Mouse (Mus musculus) forebrain, postnatal 0 days (tissue): ENCODE measurements around the gene Tpsb2. TPM values are rescaled to one million over a fixed set of nuclear protein-coding genes. Genes with fewer than 3 reads are reported as not detected.

Experiments
- ATAC-seq: fragments of 200-750 bp; cut with Nextera tagmentation; 2 replicates; pipeline ENCODE4 v1.8.0; 2017; ENCODE audit warnings: mild to moderate bottlenecking, moderate library complexity
- DNase-seq: peaks from one replicate; pipeline ENCODE4 v3.0.0-alpha.2; 2015
- H3K27ac ChIP-seq: fragments of 300-500 bp; sonication (generic); 2 replicates; pipeline ENCODE4 v1.5.1; 2014; ENCODE audit warnings: low read depth, mild to moderate bottlenecking, antibody characterized with exemption, low read length, moderate library complexity, mixed read lengths
- H3K27me3 ChIP-seq: fragments of 300-500 bp; sonication (generic); 2 replicates; pipeline ENCODE4 v1.6.1; 2014; ENCODE audit warnings: mild to moderate bottlenecking, low read length, mixed read lengths; ENCODE audit not compliant: insufficient read depth
- H3K36me3 ChIP-seq: fragments of 300-500 bp; sonication (generic); 2 replicates; pipeline ENCODE4 v1.6.1; 2014; ENCODE audit warnings: mild to moderate bottlenecking, moderate library complexity; ENCODE audit not compliant: insufficient read depth
- H3K4me1 ChIP-seq: fragments of 300-500 bp; sonication (generic); 2 replicates; pipeline ENCODE4 v1.6.1; 2014; ENCODE audit warnings: antibody characterized with exemption; ENCODE audit not compliant: insufficient read depth
- H3K4me2 ChIP-seq: fragments of 300-500 bp; sonication (generic); 2 replicates; pipeline ENCODE4 v1.6.1; 2014; ENCODE audit warnings: low read depth, mild to moderate bottlenecking, moderate library complexity
- H3K4me3 ChIP-seq: fragments of 300-500 bp; sonication (generic); 2 replicates; pipeline ENCODE4 v1.5.1; 2014; ENCODE audit warnings: low read depth, low read length, mixed read lengths
- H3K9ac ChIP-seq: fragments of 300-500 bp; sonication (generic); 2 replicates; pipeline ENCODE4 v1.6.1; 2014; ENCODE audit warnings: mild to moderate bottlenecking
- H3K9me3 ChIP-seq: fragments of 300-500 bp; sonication (generic); 2 replicates; pipeline ENCODE4 v1.6.1; 2016; ENCODE audit warnings: low read length
- CTCF ChIP-seq: sonication (generic); IDR thresholded peaks from 2 replicates; pipeline ENCODE4 v1.5.1; 2016; ENCODE audit warnings: antibody characterized with exemption, control low read depth, low read depth
- WGBS: fragments of 180-500 bp; shearing (Covaris S2); extraction: QIAGEN DNeasy Blood & Tissue Kit; methylation state at CpG from one replicate; pipeline ENCODE4 v1.1.7; 2014; 5-methylcytosine and 5-hydroxymethylcytosine counted together
- polyA plus RNA-seq: library from polyadenylated mRNA; unstranded; fragments of >200 nt; fragmentation: Nextera tagmentation; extraction: Ambion mirVana; gene quantifications from 2 replicates; pipeline ENCODE4 v1.2.1, GENCODE M21; 2015
- total RNA-seq: library from RNA; depleted of rRNA; stranded (reverse); fragments of >200 nt; gene quantifications from 2 replicates; pipeline ENCODE4 v1.2.3, GENCODE M21; 2014

The Tpsb2 gene
- total and polyA plus RNA-seq, 2 experiments from 2014 or later, result 0.33 to 4.2 TPM

DNA sequence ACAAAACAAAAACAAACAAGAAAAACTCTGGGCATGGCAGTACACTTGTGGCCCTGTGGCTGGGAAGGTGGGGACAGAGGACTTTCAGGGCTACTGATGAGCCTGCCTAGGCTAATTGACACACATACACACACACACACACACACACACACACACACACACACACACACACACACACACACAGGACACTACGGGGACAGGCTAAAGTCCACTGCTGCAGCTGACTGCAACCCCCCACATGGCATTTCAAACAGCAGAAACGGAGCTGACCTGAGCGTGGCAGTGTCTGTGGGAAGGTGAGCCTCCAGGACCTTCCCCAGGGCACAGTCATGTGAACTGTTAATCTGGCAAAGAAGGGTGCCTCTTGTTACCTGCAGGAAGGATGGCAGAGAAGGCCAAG is 24.6 kb upstream of the Tpsb2 start:
- DNase-seq (no peak), ATAC-seq (no peak)
- Histone ChIP-seq H3K4me2 (no peak overlapping the region), H3K36me3 (no peaks in the 10 kb centered on the region), H3K4me1 (no peaks in the 10 kb centered on the region), H3K9ac (no peak overlapping the region), H3K9me3 (no peaks in the 10 kb centered on the region), H3K27ac (no peak overlapping the region), H3K27me3 (no peaks in the 10 kb centered on the region), H3K4me3 (no peak overlapping the region)
- WGBS, result 67% methylated on average over 3 of the region's 3 CpGs
- no peak for TF ChIP-seq CTCF

DNA sequence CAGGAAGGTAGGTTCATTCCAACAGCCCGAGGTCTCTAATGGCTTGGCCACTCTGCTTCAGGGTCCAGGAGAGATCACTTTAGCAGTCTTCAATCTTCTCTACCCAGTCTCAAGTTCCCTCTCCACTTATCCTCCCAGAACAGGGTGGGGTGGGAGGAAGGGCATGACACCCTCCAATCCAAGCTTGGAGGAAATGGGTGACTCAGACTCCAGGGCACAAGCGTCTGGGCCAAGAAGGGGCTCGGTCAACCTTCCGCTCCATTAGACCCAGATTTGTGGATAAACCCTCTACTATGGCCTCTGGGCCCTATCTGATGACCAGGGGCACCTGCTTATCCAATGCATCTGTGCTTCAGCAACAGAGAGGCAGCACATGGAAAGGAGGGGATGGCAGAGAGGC is 20.6 kb upstream of the Tpsb2 start, which contains the start of gene Tpsab1:
Tpsab1 (minus strand) TSS at position 101 of the 400 bp plus-strand sequence.
- no peak within 1 kb of the TSS for H3K9ac ChIP-seq
- no peak for TF ChIP-seq CTCF
- no peak for DNase-seq
- no peak within 1 kb of the TSS for H3K4me3 ChIP-seq
- H3K4me2 ChIP-seq, result no peak within 1 kb of the TSS
- WGBS, result 84% methylated on average over 4 of the region's 4 CpGs
- no peaks in the 10 kb centered on the region for H3K36me3 ChIP-seq
- ATAC-seq, result no peak
- no peaks in the 10 kb centered on the region for H3K9me3 ChIP-seq
- no peaks in the 10 kb centered on the region for H3K4me1 ChIP-seq
- no peaks in the 10 kb centered on the region for H3K27me3 ChIP-seq
- H3K27ac ChIP-seq, result no peak within 1 kb of the TSS

DNA sequence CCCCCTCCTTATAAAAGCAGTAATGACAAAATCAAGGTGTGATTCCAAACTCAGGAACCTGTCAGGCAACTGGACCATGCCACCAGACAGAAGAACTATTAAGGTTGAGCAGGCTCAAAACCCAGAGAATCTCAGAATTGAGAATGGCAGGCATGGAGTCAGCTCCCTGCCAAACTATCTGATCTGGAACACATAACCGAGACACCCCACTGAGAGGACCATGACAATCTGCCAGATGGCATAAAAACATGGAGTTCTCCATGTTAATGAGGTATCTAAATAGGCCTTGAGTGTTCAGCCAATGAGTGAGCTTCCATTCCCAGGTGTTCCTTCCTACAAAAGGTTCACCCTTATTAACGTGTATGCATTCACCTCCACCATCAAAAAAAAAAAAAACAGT is 4.8 kb upstream of the Tpsb2 start:
- Histone ChIP-seq H3K4me2 (no peak overlapping the region), H3K9ac (no peak overlapping the region), H3K4me1 (no peaks in the 10 kb centered on the region), H3K27ac (no peak overlapping the region), H3K4me3 (no peak overlapping the region), H3K27me3 (no peaks in the 10 kb centered on the region), H3K36me3 (no peaks in the 10 kb centered on the region), H3K9me3 (no peaks in the 10 kb centered on the region)
- DNase-seq (no peak), ATAC-seq (no peak)
- no peak for TF ChIP-seq CTCF
- WGBS, result 57% methylated on average over 2 of the region's 2 CpGs

DNA sequence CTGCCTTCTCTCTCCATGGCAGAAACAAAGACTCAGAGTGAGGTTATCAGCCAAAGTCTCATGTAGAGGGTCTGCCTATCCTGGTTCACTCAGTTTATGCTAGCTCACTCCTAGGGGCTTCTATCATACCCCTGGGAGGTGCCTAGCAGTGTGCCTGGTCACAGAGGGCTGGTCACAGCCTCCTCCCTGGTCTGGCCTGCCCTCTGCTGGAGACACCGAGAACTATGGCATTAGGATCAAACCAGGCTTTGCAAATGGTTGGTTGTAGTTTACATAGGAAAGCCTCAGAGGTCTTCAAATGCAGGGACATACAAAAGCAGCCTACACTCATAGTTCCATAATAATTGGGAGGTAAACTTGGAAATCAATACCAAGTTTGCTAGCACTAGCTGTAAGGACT is 2.4 kb upstream of the Tpsb2 start:
- H3K27ac ChIP-seq, result no peak overlapping the region
- no peaks in the 10 kb centered on the region for H3K4me1 ChIP-seq
- peak; percentile 9 for DNase-seq
- H3K9ac ChIP-seq, result no peak overlapping the region
- no peaks in the 10 kb centered on the region for H3K36me3 ChIP-seq
- peak; percentile 70 for TF ChIP-seq CTCF
- ATAC-seq, result no peak
- H3K9me3 ChIP-seq, result no peaks in the 10 kb centered on the region
- no peak overlapping the region for H3K4me2 ChIP-seq
- WGBS, result 3% methylated on average over 1 of the region's 1 CpGs
- H3K4me3 ChIP-seq, result no peak overlapping the region
- no peaks in the 10 kb centered on the region for H3K27me3 ChIP-seq

DNA sequence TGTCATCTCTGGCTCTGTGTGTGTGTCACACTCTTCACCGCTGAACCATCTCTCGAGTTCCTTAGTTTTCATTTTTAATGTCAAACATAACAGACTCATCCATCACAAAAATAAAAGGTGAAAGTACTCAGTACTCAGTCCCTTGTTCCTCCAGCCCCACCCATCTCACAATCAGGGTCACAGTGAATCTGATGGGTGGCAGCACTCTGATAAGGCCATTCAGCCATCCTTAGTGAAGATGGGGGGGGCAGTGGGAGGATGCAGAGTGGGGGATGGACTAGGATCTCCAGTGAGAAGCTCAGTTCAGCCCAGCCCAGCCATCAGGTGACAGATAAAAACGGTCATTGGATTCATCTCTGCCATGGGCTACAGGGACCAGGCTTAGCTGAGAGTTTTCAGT is 2.9 kb downstream of the Tpsb2 start, which contains the start of gene Tpsg1:
Tpsg1 (plus strand) TSS at position 301 of the 400 bp plus-strand sequence.
- H3K4me2 ChIP-seq, result no peak within 1 kb of the TSS
- DNase-seq, result no peak
- no peak for TF ChIP-seq CTCF
- no peak within 1 kb of the TSS for H3K4me3 ChIP-seq
- H3K9me3 ChIP-seq, result no peaks in the 10 kb centered on the region
- H3K36me3 ChIP-seq, result no peaks in the 10 kb centered on the region
- no peaks in the 10 kb centered on the region for H3K27me3 ChIP-seq
- no peaks in the 10 kb centered on the region for H3K4me1 ChIP-seq
- no peak within 1 kb of the TSS for H3K27ac ChIP-seq
- no peak within 1 kb of the TSS for H3K9ac ChIP-seq
- WGBS, result 80% methylated on average over 3 of the region's 3 CpGs
- ATAC-seq, result no peak

DNA sequence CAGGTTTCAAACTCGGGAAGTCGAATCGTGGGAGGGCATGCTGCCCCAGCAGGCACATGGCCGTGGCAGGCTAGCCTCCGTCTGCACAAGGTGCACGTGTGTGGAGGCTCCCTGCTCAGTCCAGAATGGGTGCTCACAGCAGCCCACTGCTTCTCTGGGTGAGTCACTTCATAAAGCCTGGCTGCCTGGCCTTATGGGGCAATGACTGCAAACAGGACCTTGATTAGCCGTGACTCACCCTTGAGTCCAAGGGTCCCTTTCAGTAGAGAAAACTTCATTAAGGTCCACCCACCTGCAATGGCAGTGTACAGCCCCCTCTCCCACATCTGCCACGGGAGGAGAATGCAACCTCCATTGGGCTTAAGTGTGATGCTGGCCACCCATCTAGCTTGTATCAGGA is 6.4 kb downstream of the Tpsb2 start:
- H3K27ac ChIP-seq, result no peak overlapping the region
- 76% methylated on average over 8 of the region's 8 CpGs for WGBS
- no peak for ATAC-seq
- no peak overlapping the region for H3K4me2 ChIP-seq
- no peak overlapping the region for H3K9ac ChIP-seq
- H3K36me3 ChIP-seq, result peaks cover 21% of the 10 kb centered on the region; the same call in 1 of the 2 replicates
- TF ChIP-seq CTCF, result no peak
- no peaks in the 10 kb centered on the region for H3K9me3 ChIP-seq
- DNase-seq, result no peak
- H3K27me3 ChIP-seq, result no peaks in the 10 kb centered on the region
- no peaks in the 10 kb centered on the region for H3K4me1 ChIP-seq
- H3K4me3 ChIP-seq, result no peak overlapping the region

DNA sequence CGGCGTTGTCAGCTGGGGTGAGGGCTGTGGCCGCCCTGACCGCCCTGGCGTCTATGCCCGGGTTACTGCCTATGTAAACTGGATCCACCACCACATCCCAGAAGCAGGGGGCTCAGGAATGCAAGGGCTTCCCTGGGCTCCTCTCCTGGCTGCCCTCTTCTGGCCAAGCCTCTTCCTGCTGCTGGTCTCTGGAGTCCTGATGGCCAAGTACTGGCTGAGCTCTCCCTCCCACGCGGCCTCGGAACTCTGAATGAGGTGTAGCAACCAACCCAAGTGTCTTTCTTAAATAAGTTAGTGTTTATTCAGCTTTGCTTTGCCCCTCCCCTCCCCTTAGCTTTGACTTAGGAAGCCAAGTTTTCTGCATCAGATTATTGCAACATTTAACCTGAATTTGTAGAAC is 7.9 kb downstream of the Tpsb2 start:
- Histone ChIP-seq H3K36me3 (peaks cover 25% of the 10 kb centered on the region; the same call in 1 of the 2 replicates), H3K4me3 (no peak overlapping the region), H3K4me1 (no peaks in the 10 kb centered on the region), H3K27me3 (no peaks in the 10 kb centered on the region), H3K9me3 (no peaks in the 10 kb centered on the region), H3K4me2 (no peak overlapping the region), H3K9ac (no peak overlapping the region), H3K27ac (no peak overlapping the region)
- ATAC-seq (0 out of 2 replicates have a peak, but pooled peaks have one; percentile 47), DNase-seq (peak; percentile 12)
- 46% methylated on average over 9 of the region's 9 CpGs for WGBS
- TF ChIP-seq CTCF, result peak; percentile 58
